Mouse (Mus musculus) mature B cell (primary cell): ENCODE measurements around the gene Mrgpre.

Source experiments
- in situ Hi-C: fragments of 300-500 bp; cut with MboI; formaldehyde crosslinking; loops from 2 replicates; pipeline ENCODE4 v1.14.3; 2019

Mrgpre gene

DNA sequence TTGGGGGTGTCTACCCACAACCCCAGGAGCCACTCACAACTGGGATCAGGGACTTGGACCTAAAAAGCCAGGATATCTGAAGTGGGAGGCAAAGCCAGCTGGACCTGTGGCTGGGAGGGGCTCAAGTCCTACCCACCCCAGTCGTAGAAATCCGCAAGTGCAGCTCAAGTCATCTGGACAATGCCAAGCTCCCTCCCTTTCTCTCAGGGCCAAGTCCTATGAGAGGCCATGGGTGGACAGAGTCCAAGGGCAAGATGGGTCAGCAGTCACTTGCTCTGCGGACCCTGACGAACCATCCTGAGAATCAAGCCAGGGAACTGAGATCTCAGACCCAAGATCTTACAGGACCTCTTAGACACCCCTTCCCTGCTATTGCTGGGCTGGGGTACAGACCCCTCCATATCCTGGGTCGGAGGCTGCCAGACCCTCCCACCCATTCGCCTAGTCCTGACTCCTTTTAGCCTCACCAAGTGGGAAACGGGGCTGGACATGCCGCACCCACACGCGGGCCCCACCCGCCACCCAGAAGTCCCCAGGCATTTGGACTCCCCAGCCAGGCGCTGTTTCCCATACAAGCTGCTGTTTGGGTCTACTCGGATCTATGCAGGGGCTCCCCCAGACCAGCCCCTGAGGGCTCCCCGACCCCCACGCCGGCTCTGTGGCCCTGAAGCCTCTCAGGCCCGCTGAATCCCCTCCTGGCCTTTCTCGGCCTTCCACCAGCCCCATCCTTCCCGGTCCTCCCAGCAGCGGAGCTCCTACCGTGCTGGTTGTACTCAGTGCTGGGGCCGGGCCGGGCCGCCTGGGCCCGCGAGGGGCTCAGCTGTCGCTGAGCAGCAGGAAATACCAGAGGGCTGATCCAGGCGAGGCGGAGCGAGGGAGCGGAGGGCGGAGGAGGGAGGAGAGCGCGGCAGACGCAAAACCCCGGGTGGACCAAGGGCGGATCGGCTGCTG is 44.5 kb downstream of the Mrgpre start:
- in situ Hi-C loops, result no loop called here

DNA sequence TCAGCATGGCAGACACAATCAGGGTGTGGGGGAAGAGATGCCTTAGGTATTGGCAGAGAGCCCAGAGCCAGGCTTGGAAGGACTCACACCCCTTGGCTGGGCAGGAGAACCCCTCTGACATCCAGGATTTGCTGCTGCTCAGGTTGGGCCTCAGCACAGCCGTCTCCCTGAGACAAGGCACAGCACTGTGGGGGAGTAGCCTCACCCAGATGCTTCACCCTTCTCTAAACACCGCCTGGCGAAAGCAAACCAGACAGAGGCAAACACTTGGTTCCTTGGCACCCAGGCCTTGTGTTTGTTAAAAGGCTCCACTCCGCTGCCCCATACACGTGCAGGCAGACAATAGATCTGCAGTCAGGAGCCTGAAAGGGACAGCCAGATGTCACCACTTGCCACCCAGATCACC is 45.7 kb downstream of the Mrgpre start:
- in situ Hi-C loops, result no loop called here

DNA sequence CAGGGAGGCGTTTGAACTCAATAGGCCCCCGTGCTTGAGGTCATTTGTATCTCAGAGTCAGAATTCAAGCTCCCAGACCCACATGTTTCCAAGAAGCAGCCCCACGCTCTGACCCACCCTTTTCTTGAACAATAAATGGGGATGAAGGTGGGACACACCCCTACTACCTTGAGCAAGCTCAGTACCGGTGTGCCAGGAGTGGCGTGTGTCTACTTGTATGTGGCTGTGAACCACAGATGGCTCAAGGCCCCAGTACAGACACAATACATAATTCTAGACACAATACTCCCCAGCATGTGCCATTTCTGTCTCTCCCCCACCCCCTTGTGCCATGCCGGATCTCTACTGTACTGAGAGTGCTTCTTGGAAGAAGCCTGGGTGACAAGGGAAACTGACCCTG is 46.1 kb downstream of the Mrgpre start:
- in situ Hi-C loops, result no loop called here

DNA sequence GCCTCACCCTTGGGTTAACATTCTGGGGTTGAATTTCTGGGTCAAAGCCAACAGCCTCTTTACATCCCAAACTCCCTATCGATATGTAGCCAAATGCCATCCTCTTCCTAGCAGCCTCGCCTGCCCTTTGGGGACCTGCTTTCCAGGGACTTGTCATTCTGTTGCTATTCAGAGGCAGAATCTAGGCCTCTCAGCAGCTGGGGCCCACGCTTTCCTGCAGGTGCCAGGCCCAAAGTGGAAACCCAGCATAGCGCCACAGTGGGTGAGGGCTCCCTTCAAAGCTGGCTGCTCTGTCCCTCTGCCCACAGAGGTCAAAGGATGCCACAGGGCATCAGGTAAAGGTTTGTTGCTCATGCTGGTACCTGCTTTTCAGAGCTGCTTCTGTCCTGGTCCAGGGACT is 50.6 kb downstream of the Mrgpre start:
- in situ Hi-C loops, result no loop called here

DNA sequence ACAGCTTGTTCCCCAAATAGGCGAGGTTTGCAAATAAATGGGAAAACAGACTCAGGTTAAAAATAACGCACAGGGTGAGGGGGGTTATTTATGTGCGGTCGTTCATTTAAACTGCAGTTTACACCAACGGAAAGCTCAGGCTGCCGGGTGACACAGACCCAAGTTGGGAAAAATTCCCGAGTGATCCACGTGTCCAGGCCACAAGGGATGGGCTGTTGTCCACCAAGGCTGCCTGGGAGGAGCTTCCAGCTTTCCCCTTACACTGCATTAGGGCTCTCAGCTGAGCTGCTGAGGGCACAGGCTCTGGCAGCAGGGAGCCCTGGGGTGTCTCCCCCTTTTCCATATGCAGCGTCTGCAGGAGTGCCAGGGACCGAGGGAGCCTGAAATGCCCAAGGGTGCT is 54.4 kb downstream of the Mrgpre start:
- in situ Hi-C loops, result no loop called here
